Mouse (Mus musculus): ENCODE measurements around the gene Icosl. TPM values are rescaled to one million over a fixed set of nuclear protein-coding genes. Genes with fewer than 3 reads are reported as not detected.
"Not testable (repeated sequence)": the region's sequence is repeated elsewhere in the genome, so short reads cannot be mapped to it uniquely, and the experiment has no call there.

The Icosl gene
- polyA plus RNA-seq, 1 experiment from 2014 or later = 9.5 TPM

DNA sequence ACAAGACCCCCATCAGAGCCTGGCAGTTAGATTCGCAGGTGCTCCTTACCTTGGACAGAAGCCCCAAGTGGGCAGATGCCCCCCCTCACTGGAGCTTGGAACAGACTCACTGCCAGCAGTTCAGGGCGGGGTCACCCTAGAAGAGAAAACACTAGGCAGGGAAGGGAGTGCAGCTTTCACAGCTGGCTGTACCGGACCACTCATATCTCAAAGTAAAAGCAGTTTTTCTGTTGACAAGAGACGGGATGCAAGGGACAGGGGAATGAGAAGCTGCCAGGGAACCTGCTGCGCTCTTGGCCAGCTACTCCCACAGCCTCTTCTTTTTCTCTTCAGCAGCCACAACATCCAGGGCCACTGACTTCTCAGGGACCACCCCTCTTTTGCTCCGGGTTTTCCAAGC is 55.0 kb downstream of the Icosl start:
- not testable (repeated sequence) for H3K4me2 ChIP-seq (ENCODE audit: low read depth, low read length); H3K27me3 ChIP-seq (ENCODE audit: control insufficient read depth, insufficient read depth, low read depth, low read length); ATAC-seq (ENCODE audit: low read depth); H3K9me3 ChIP-seq (ENCODE audit: control insufficient read depth, low read length); H3K9ac ChIP-seq (ENCODE audit: low read length); H3K36me3 ChIP-seq (ENCODE audit: control insufficient read depth, insufficient read depth, low read length); H3K4me1 ChIP-seq (replicated peaks; ENCODE audit: control insufficient read depth, insufficient read depth, low read length); H3K27ac ChIP-seq (ENCODE audit: low read length); H3K4me3 ChIP-seq (ENCODE audit: low read length)
- WGBS = 31% methylated on average over 6 of the region's 6 CpGs

DNA sequence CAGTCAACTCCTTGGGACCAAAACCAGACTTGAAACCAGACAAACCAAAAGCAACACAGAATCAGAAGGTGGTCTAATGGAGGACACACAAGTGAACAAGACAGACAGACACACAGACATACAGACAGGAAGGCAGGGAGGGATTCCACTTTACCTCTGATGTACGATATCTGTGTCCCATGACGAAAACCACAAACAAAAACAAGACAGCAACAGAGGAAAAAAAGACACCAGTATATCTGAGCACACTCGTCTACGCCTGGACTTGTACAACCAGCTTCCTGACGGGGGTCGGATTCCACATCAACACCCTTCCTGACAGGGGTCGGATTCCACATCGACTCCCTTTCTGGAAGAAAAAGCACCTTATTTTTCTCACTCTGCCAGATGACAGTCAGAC is 56.0 kb downstream of the Icosl start:
- H3K27me3 ChIP-seq (ENCODE audit: control insufficient read depth, insufficient read depth, low read depth, low read length); H3K4me1 ChIP-seq (replicated peaks; ENCODE audit: control insufficient read depth, insufficient read depth, low read length); H3K9me3 ChIP-seq (ENCODE audit: control insufficient read depth, low read length); H3K9ac ChIP-seq (ENCODE audit: low read length); ATAC-seq (ENCODE audit: low read depth); H3K4me3 ChIP-seq (ENCODE audit: low read length); H3K36me3 ChIP-seq (ENCODE audit: control insufficient read depth, insufficient read depth, low read length); H3K27ac ChIP-seq (ENCODE audit: low read length); H3K4me2 ChIP-seq (ENCODE audit: low read depth, low read length): not testable (repeated sequence)
- WGBS = 52% methylated on average over 8 of the region's 8 CpGs

DNA sequence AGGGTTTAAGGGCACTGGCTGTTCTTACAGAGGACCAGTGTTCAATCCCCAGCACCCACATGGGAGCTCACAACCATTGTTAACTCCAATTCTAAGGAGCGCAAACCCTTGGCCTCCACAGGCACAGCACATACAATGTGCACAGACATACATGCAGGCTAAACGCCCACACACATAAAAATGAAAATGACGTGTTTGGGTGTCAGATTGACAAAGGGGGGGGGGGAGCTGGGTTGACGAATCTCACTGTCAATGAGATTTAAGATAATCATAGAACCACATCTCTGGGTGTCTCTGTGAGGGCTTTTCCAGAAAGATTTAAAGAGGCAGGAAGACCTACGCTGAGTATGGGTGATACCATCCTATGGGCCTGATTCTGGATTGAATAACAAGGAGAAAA is 57.2 kb downstream of the Icosl start:
- WGBS = 88% methylated on average over 5 of the region's 5 CpGs
- Histone ChIP-seq H3K9me3 (ENCODE audit: control insufficient read depth, low read length) (no peaks in the 10 kb centered on the region), H3K4me2 (ENCODE audit: low read depth, low read length) (no peak overlapping the region), H3K27me3 (ENCODE audit: control insufficient read depth, insufficient read depth, low read depth, low read length) (no peaks in the 10 kb centered on the region), H3K27ac (ENCODE audit: low read length) (no peak overlapping the region), H3K9ac (ENCODE audit: low read length) (no peak overlapping the region), H3K4me1 (replicated peaks; ENCODE audit: control insufficient read depth, insufficient read depth, low read length) (peaks cover 5% of the 10 kb centered on the region; the same call in 1 of the 2 replicates), H3K36me3 (ENCODE audit: control insufficient read depth, insufficient read depth, low read length) (no peaks in the 10 kb centered on the region), H3K4me3 (ENCODE audit: low read length) (no peak overlapping the region)
- ATAC-seq (ENCODE audit: low read depth) = no peak

DNA sequence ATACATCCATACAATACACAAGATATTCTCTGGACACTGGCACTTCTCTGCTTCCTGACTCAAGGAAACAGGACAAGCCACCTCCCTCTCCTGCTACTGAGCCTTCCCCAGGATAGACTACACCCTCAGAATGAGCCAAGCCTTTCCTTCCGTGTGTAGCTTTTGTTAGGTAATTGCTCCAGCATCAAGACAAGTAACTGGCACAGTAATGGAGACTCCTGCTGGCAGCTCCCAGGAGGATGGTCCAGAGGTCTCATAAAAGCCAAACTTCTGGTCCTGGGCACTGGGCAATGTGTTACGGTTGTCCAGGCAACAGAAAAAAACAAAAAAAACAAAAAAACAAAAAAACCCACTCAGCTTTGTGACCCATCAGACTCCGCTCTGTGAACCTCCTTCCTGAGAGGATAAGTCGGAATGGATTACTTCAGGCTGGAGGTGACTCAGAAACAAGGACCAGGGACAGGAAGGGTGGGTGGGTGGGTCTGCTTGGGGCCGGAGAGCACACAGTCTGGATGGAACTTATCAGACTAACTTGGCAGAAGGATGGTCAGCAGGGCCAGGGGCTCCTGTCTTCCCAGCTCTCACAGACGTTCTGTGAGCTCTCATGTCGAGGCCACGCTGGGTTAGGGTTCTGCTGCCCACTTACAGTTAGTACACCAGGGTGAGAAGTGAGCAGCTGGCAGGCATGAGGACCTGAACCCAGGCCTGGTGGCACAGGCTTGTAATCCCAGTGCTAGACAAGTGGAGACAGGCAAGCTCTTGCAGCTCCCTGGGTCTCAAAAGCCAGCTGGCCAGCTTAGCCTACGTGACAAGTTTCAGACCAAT is 58.2 kb downstream of the Icosl start:
- H3K9me3 ChIP-seq (ENCODE audit: control insufficient read depth, low read length) = no peaks in the 10 kb centered on the region
- no peak for ATAC-seq (ENCODE audit: low read depth)
- H3K4me1 ChIP-seq (replicated peaks; ENCODE audit: control insufficient read depth, insufficient read depth, low read length) = peaks cover 5% of the 10 kb centered on the region; the same call in 1 of the 2 replicates
- H3K9ac ChIP-seq (ENCODE audit: low read length) = no peak overlapping the region
- H3K4me2 ChIP-seq (ENCODE audit: low read depth, low read length) = no peak overlapping the region
- no peaks in the 10 kb centered on the region for H3K27me3 ChIP-seq (ENCODE audit: control insufficient read depth, insufficient read depth, low read depth, low read length)
- no peaks in the 10 kb centered on the region for H3K36me3 ChIP-seq (ENCODE audit: control insufficient read depth, insufficient read depth, low read length)
- no peak overlapping the region for H3K27ac ChIP-seq (ENCODE audit: low read length)
- WGBS = 64% methylated on average over 9 of the region's 9 CpGs
- H3K4me3 ChIP-seq (ENCODE audit: low read length) = no peak overlapping the region

DNA sequence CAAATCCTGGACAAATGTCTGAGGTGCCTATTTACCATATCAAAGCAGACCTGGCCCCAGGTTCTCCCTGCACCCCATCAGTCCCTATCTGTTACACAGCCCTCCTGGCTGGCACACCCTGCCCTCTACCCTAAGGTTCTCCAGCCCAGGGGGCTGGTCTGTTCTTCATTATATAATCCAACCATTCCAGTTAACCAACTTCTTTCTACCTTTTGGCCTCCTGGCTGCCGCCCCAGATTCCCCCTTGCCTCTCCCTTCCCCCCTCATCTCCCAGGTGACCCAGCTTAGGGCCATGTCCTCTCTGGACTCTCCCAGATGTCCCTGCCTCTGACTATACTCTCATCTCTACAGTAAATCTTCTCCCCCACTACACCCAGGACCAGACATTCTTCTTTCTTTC is 58.8 kb downstream of the Icosl start:
- no peak overlapping the region for H3K27ac ChIP-seq (ENCODE audit: low read length)
- no peaks in the 10 kb centered on the region for H3K36me3 ChIP-seq (ENCODE audit: control insufficient read depth, insufficient read depth, low read length)
- H3K27me3 ChIP-seq (ENCODE audit: control insufficient read depth, insufficient read depth, low read depth, low read length) = no peaks in the 10 kb centered on the region
- no peak for ATAC-seq (ENCODE audit: low read depth)
- peaks cover 5% of the 10 kb centered on the region; the same call in 1 of the 2 replicates for H3K4me1 ChIP-seq (replicated peaks; ENCODE audit: control insufficient read depth, insufficient read depth, low read length)
- no peak overlapping the region for H3K4me2 ChIP-seq (ENCODE audit: low read depth, low read length)
- no peak overlapping the region for H3K9ac ChIP-seq (ENCODE audit: low read length)
- no peak overlapping the region for H3K4me3 ChIP-seq (ENCODE audit: low read length)
- H3K9me3 ChIP-seq (ENCODE audit: control insufficient read depth, low read length) = no peaks in the 10 kb centered on the region
- WGBS = 55% methylated on average over 1 of the region's 1 CpGs

DNA sequence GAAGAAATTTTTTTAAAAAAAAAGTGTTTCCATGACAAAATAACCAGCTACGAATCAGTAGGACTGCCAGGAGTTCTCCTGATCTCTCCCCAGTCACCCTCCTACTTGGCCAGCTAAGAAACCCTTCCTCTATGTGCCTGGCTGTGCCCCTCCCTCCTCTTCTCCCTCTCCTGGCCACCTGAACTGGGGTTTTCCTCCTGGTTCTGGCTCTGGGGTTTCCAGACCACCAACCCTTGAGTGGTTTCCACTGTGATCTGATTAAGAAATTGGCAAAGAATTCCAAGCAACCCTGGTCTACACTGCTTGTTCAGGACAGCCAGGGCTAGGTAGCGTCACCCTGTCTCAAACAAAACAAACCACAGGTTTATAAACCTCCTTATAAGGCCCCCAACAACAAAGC is 59.5 kb downstream of the Icosl start:
- WGBS = 73% methylated on average over 2 of the region's 2 CpGs
- ATAC-seq (ENCODE audit: low read depth) = no peak
- H3K27me3 ChIP-seq (ENCODE audit: control insufficient read depth, insufficient read depth, low read depth, low read length) = no peaks in the 10 kb centered on the region
- no peak overlapping the region for H3K4me3 ChIP-seq (ENCODE audit: low read length)
- H3K27ac ChIP-seq (ENCODE audit: low read length) = no peak overlapping the region
- H3K4me1 ChIP-seq (replicated peaks; ENCODE audit: control insufficient read depth, insufficient read depth, low read length) = peaks cover 5% of the 10 kb centered on the region; the same call in 1 of the 2 replicates
- no peak overlapping the region for H3K4me2 ChIP-seq (ENCODE audit: low read depth, low read length)
- H3K9me3 ChIP-seq (ENCODE audit: control insufficient read depth, low read length) = no peaks in the 10 kb centered on the region
- no peaks in the 10 kb centered on the region for H3K36me3 ChIP-seq (ENCODE audit: control insufficient read depth, insufficient read depth, low read length)
- no peak overlapping the region for H3K9ac ChIP-seq (ENCODE audit: low read length)

DNA sequence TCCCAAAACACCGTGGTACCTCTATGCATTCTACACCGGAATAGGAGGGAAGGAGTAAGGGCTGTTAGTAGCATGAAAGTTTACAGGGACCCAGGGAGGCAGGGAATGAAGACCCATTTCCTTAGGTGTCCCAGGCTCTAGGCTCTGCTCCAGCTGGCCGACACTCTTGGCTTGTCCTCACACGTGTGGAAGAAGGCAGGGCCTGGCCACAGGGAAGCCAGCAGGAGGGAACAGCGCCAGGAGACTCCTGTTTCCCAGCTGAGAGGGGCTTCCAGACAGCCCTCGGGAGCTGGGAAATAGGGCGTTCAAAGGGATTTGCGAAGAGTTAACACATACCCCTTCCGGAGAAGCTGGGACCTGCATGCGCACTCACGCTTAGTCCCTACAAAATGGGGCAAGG is 60.3 kb downstream of the Icosl start:
- peak overlapping the region; percentile 8; the same call in 1 of the 2 replicates for H3K9ac ChIP-seq (ENCODE audit: low read length)
- no peaks in the 10 kb centered on the region for H3K9me3 ChIP-seq (ENCODE audit: control insufficient read depth, low read length)
- H3K4me2 ChIP-seq (ENCODE audit: low read depth, low read length) = no peak overlapping the region
- ATAC-seq (ENCODE audit: low read depth) = peak; percentile 77
- H3K4me3 ChIP-seq (ENCODE audit: low read length) = no peak overlapping the region
- 33% methylated on average over 11 of the region's 11 CpGs for WGBS
- peaks cover 6% of the 10 kb centered on the region for H3K4me1 ChIP-seq (replicated peaks; ENCODE audit: control insufficient read depth, insufficient read depth, low read length)
- no peaks in the 10 kb centered on the region for H3K36me3 ChIP-seq (ENCODE audit: control insufficient read depth, insufficient read depth, low read length)
- no peaks in the 10 kb centered on the region for H3K27me3 ChIP-seq (ENCODE audit: control insufficient read depth, insufficient read depth, low read depth, low read length)
- H3K27ac ChIP-seq (ENCODE audit: low read length) = no peak overlapping the region

DNA sequence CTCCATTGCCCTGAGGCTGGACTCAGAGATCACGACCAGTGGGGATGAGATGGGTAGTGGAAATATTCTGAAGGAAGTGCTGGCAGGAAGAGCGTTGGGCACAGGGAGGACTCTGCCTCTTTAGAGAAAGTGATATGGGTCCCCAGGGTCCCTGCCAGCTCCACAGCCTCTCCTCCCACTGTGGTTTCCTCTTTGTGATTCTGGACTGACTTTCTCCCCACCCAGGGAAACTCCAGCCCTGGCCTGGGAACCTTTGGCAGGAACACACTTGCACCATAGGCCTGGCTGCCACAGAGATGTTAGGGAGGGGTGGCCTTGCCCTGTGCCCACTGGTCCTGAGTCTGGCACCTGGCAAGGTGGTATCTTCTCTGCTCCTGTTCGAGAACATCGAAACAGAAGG is 60.9 kb downstream of the Icosl start:
- Histone ChIP-seq H3K36me3 (ENCODE audit: control insufficient read depth, insufficient read depth, low read length) (no peaks in the 10 kb centered on the region), H3K9me3 (ENCODE audit: control insufficient read depth, low read length) (no peaks in the 10 kb centered on the region), H3K4me1 (replicated peaks; ENCODE audit: control insufficient read depth, insufficient read depth, low read length) (peaks cover 12% of the 10 kb centered on the region), H3K27me3 (ENCODE audit: control insufficient read depth, insufficient read depth, low read depth, low read length) (no peaks in the 10 kb centered on the region), H3K4me2 (ENCODE audit: low read depth, low read length) (no peak overlapping the region), H3K9ac (ENCODE audit: low read length) (peak overlapping the region; percentile 8; the same call in 1 of the 2 replicates), H3K4me3 (ENCODE audit: low read length) (no peak overlapping the region), H3K27ac (ENCODE audit: low read length) (no peak overlapping the region)
- WGBS = 79% methylated on average over 4 of the region's 4 CpGs
- ATAC-seq (ENCODE audit: low read depth) = no peak
